Mouse (Mus musculus) megakaryocyte progenitor cell, adult 5-6 weeks (primary cell): ENCODE data around the gene Lama5. TPM values are rescaled to one million over a fixed set of nuclear protein-coding genes. Genes with fewer than 3 reads are reported as not detected.

Source experiments
- ATAC-seq: replicated peaks from 2 replicates; pipeline ENCODE4 v1.8.0; 2016; ENCODE audit warnings: mild to moderate bottlenecking, moderate TSS enrichment, inconsistent platforms; ENCODE audit not compliant: poor library complexity
- total RNA-seq, 2 experiments: library from RNA; stranded (forward) in 1 of 2; stranded (reverse) in 1 of 2; fragments of 157-497, 149-512 nt in 1 of 2; fragments of 200-1000 nt in 1 of 2; gene quantifications; 2 replicates each; pipeline versions ENCODE4 v1.2.3 to v1.2.4; 2015 to 2017

Gene Lama5
- total RNA-seq, 2 experiments from 2014 or later = 0.07 to 0.08 TPM

DNA sequence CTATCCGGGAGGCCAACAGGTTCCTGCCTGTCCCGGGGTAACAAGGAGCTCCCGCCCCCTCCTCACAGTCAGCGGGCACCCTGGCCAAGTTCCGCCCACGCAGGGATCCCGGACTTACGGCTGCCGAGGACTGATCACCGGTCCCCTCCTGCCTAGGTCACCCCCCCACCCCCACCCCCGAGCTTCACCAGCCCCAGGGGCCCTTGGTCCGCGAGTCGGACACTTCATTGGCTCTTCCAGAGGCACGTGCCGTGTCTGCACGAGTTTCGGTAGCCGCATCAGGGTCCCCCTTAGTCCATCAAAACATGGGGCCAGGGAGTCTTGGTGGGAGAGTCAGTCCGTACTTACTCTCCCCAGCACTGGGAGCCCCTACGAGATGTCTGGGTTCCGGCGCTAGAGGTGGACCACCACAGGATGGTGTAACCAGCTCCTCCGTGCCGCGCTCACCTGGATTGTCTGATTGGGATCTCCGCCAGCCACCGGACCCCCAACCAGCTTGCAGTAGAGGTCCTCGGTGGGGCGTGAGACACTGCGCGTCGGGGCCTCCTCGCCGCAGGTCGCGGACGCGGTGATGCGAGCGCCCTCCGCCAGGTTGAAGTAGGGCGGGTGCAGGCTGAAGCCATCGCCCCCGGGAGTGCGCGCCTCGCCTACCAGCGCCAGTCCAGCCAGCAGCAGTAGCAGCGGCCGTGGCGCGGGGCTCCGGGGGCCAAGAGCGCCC is 456 bp downstream of the Lama5 start:
- ATAC-seq = peak; percentile 23

DNA sequence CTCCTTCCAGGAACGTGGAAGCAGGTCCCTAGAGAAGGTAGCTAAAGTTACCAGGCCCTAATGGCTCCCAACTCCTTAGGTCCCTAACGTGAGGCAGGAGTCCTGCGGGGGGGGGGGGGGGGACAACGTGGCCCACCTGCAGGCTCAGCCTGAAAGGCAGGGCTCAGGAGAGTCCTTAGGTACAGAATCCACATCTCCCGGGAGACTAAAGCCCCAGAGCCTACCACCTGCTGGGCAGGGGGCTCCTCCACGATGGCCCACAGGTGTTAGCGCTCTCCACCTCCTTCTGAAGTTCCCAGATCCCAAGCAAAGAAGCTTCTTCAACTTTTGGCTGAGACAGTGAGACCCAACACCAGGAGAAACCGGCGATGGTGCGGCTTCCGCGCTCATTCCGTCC is 1.0 kb downstream of the Lama5 start:
- ATAC-seq = no peak

DNA sequence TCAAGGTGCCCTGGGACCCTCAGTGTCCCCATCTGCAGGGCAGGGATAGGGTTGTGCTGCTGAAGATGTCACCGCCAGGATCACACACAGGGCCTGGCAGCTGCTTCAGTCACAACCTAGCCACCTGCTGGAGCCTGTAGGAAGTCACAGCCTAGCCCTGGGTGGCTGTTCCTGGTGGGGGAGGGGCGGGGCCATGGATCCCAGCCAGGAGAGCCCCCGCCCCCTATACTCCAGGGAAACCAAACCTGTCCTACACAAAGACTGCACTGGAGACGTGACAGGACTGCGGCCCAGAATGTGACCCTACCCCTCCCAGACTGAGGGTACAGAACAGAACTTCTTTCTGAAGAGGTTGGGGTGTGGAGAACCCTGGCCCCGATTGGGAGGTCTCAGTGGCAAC is 3.4 kb downstream of the Lama5 start:
- ATAC-seq = peak; percentile 54

DNA sequence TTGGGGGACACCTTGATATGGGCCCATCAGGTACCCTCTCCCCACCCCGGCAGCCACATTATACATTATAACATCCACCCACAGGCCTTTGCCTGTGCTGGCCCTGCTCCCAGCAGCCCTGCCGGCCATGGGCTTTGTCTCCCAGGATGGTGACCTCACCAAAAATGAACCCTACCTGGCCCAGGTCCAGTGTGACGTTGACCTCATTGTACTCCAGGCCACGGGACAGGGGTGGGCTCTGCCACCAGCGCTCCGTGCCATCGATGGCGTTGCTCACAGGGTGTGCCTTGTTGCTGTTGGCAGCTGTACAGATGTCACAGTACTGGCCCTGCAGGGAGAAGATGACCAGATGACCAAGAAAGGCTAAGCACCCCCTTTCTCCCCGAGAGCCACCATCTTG is 4.6 kb downstream of the Lama5 start:
- no peak for ATAC-seq

DNA sequence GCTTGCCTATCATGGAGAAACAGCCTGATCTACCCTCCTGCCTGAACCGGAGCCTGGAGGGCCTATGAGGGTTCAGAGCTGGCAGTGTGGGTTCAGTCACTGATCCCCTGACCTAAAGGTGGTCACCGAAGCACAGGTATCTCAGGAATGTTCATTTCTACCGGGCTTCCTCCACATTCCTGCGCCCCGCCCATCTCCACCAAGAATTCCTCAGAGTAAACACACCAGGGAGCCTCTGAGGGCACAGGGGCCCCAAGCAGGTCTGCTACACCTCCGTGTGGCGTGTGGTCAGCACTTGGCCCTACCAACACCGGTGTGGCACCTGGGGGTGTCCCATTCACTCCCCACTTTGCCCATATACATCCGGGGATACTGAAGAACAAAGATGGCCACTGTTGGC is 5.5 kb downstream of the Lama5 start:
- ATAC-seq = no peak

DNA sequence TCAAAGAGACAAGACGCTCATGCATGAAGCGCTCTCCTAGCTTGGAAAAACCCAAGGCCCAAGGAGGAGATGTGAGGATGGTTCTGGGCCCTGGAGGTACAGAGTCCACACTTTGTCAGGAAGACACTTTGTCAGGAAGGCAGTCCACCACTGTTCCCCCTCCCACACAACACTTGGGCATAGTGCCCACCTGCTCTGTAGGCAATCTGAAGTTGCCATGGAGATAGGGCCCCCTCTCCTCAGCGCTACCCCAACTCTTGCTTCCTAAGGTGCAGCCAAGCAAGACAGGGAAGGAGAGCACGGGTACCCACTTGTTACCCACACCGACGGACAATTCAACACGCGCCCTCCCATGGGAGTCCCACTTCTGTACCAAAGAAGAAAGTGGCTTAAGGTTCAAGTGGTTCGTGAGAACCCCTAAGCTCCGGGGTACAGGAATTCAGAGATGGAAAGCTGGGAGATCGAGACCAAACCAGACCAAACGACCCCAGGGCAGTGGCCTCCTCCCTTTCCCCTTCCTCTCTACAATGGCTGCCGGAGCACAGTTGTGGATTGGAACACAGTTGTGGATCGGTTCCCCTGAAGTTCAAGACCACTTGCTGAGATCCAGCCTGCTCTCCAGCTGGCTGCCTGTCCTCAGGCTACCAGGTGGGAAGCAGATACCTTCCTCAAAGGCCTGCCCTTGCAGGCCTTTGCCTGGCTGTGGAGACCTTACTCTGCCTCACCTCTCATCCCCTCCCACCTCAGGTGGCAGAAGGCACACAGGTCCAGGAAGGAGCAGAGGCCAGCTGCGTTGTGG is 6.3 kb downstream of the Lama5 start:
- no peak for ATAC-seq

DNA sequence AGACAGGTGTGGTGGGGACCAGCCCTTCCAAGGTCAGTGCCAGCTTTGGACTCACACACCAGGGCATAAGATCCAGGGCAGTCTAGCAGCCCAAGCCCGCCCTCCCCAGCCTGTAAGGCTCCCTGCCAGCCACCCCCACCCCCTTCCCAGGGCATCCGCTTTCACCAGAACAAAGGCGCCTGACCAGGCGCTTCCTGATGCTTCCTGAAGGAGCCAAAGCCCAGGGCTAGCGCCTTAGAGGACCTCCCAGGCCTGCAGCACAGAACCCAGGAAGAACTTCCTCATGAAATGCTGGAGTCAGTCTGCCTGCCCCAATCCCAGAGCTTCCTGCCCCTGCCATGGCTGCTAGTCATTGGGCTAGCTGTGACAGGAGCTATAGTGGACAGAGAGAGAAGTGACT is 7.0 kb downstream of the Lama5 start:
- ATAC-seq = no peak

DNA sequence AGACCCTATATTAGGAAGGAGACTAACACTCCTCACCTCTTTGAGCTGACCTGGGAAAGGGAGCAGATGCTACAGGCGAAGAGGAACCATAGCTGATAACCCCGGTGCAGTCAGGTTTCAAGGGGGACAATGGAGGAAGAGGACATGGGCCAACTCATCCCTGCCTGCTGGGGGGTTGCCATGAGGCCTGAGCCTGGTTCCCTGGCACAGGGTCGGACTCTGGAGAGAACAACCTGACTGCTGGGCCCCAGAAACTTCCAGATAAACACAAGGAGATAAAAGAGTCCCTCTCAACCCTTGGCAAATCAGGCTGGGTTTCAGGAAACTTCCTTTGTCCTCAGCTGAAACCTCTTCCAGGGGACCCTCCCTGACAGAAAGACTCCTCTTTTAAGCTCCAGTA is 7.4 kb downstream of the Lama5 start:
- ATAC-seq = no peak

DNA sequence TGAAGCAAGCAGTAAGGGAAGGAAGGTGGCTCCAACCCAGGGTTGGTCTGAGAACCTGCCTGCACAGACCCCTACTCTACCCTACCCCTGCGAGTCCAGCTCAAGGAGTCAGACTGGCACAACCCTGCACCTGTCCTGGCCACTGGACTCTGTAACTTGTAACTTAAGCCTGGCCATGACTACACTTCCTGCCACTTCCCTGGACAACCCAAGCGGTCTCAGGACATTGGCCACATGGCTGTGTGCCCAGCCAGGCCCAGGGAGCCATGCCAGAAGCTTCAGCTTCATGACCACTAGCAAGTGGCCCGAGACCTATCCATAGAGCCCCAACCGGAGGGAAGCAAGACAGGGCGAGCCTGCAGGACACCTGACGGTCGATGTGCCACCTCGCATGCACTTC is 8.1 kb downstream of the Lama5 start:
- no peak for ATAC-seq

DNA sequence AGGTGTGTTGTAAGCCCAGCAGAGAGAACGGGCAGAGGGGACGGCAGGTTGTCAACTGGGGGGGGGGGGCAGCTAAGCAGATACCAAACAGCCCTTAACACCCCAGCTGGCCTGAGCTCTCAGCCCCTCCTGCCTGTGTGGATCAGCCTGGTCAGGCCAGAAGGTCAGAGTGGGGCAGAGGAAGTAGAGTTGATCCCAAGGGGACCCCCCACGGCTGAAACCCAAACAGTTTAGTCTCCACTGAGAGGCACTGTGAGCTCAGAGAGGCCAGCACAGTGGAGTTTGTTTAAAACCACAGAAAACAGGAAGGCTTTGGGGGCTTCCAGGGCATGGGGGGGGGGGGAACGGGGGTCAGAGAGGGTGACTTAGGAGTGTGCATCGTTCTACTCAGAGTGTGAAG is 8.7 kb downstream of the Lama5 start:
- ATAC-seq = no peak

DNA sequence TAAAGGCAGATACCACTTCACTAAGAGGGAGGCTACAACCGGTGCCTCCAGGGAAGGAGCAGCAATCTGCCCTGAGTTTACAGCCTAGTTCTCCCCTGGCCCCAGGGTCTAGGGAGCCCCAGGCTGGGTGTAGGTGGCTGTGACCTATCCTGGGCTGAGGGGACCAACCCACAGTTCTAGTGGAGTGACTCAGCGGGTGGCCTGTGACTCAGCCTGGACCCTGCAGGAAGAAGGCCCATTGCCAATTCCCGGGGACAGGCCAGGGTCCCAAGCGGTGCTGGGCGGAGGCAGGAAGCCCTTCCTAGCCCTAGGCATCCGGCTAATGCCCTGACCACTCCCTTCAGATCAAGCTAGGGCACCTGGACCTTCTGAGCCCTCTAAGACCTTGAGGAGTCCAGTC is 9.7 kb downstream of the Lama5 start:
- ATAC-seq = no peak

DNA sequence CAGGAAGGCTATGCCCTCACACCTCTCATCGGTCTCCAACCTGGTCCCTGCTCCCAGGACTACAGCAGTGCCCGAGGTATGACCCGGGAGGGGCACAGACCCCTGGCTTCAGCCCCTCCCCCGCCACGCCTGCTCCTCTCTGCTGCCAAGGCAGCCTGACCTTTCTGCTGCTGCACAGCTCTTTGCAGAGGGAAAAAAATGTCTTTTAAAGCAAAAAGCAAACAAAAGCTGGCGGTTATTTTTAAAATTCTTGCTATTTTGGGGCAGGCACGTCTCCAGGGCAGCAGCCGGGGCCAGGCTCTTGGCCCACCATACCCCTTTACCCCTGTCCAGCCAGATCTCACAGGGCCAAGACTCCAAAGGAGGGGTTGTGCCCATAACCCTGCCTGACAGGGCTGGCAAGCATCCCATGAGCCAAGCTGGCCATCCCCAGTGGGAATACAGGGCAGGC is 10.6 kb downstream of the Lama5 start:
- ATAC-seq = no peak

DNA sequence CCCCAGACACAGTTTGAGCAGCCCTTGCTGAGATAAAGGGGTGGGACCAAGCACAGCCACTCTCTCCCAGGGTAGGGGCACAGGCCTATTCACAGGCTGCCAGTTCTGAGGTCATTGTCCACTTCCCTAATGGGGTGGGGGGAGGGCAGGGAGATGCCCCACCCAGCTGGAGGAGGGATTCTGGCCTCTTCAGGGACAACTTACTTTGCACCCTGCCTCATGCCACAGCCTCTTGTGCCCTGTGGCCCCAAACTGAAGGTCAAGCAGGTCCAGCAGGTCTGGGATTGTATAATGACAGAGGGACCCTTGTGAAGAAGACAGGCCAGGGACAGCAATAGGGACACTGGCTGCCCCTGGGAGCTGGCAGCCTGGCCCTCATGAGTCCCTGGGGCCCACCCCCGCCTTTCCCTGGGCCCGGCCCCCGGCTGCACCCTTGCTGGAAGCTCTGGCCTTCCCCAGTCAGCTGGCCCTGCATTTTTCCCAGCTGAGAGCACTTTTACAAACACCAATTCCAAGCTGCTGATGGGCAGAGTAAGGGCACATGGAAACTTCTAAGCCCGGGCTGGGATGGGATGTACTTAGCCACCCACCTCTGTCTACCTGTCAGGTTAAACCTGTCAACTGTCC is 11.2 kb downstream of the Lama5 start:
- ATAC-seq = no peak

DNA sequence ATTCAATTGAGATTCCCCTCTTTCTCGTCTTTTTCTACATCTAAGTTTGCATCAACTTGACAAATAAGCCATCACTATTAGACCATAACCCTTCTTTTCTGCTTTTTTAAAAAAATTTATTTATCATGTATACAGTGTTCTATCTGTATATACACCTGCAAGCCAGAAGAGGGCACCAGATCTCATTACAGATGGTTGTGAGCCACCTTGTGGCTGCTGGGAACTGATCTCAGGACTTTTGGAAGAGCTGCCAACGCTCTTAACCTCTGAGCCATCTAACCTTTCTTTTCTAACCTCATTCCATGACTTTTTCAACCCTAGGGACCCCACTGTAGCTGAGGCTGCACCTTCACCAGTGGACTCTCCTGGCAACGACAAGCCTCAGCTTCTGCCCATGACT is 13.4 kb downstream of the Lama5 start:
- no peak for ATAC-seq

DNA sequence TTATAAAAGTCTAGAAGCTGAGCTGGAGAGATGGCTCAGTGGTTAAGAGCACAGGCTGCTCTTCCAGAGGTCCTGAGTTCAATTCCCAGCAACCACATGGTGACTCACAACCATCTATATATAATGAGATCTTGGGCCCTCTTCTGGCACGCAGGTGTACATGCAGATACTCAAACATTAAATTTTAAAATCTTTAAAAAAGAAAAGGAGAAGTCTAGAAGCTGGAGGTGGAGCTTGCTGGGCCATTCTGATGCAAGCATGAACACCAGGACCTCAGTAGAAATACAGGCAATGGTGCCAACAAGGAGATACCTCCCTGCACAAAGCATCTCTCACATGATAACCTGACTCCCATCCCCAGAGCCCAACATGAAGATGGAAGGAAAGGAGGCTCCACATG is 16.7 kb downstream of the Lama5 start:
- peak; percentile 30 for ATAC-seq

DNA sequence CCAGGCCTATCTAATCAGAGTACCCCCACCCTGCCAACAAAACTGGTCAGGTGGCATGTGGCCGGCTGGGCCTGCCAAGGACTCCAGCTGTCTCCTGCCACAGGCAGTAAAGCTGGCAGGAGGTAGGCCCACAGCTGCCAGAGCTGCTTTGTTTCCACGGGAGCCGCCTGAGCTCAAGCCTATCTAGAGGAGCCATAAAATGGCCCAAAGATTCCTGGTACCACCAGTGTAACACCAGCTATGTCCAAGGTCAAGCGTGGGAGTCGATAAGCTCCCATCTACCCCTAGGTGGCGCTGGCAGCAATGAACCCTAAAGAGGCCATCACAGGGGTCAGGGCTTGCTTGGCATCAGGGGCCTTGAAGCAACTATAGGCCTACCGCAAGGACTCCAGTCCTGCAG is 17.8 kb downstream of the Lama5 start:
- ATAC-seq = peak; percentile 51

DNA sequence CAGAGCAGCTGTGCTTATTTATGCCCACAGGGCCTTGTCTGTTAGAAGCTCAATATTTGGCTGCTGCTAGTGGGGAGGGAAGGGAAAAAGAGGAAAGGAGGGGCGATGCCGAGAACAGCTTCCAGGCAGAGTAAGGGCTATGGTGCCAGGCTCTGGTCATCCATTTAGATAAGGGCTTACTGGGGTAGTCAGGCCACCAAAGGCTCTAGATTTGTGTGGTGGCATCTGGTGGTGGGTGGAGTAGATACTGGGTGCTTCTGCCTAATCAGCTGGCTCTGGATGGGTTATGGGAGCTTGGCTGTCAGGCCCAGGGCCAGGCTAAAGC is 19.7 kb downstream of the Lama5 start:
- no peak for ATAC-seq

DNA sequence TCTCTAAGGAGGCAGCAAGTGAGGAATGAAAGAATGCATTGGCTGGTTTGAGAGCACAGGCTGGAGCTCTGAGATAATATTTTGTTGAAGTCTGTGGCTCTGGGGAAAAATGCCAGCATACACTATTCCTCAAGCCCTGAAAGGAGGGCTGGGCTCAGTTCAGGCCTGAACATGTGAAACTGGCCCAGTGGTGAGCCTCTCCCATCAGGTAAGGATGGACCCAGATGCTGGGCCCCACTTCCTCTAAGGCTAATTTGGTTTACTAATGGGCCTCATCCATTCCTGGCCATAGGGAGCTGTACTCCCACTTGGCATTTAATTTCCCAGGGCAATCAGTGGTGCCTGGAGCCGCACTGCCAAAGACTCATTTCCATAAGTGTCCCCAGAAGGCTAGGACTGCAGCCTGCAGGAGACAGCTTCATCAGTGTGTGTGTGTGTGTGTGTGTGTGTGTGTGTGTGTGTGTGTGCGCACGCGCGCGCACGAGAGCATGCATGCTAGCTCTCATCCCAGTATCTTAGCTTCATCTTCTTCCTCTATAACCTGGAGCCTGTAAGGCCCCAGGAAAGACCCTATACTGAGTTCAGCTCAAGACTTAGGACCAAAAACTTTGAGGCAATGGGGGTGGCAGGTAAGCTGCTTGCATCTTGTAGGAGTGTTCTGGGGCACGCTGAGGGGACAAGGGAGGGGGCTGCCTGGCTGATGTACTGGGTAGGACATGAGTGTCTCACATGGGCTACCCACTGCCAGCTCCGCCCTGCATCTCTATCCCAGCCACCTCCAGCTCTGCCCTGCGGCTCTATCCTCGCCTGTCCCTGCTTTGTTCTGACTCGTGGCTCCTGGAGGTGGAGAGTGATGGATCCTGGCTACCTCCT is 20.3 kb downstream of the Lama5 start:
- ATAC-seq = no peak

DNA sequence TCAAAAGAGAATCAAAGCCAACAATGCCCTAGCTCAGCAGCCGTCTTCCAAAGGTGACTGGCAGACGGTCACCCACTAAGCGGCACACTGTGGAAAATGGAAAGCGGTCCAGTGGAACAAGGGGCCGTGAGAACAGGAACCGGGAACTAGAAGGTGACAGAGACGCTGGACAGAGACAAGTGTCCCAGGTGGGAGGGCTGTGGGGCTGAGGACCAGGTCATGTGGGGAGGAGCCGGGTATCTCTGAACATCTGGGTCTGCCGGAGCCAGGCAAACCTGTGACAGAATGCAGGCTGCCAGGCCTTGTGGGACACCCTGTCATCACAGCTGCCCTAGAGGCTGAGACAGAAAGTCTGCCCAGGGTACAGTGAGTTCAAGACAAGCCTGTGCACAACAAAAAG is 21.2 kb downstream of the Lama5 start:
- no peak for ATAC-seq

DNA sequence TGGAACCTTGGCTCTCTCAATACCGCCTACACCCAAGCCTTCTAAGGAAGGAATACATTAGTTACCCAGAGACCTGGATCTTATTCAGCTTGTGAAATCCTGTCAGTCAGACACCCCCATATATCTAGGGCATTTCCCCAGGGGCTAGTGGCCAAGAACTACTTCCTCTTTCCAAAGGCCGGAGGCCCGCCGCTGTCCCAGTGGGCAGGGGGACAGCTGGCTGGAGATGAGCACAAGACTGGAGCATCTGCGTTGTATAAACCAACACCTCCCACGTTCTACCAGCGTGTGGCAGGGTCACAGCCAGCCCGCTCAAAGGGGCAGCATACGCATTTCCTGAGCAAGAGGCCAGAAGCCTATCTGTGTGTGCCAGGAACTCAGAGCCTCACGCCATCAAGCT is 22.9 kb downstream of the Lama5 start:
- ATAC-seq = peak; percentile 58

DNA sequence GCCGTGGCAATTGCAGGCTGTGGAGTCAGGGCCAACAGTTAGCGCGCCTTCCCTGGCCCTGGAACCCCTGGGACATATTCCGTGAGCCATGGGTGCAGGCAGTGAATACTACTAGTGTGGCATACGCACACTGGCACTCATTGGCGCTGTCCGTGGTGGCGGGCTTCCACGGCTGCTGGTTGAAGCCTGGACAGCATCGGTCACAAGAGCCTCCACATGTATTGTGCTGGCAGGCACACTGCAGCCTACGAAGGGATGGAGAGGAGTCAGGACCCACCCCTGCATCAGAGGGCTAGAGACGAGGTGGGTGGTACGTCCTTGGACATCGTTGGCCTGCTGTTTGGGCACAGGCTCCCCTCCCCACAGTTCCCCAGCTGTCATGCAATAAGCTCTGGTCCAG is 23.4 kb downstream of the Lama5 start:
- ATAC-seq = 0 out of 2 replicates have a peak, but pooled peaks have one; percentile 2
